Mouse (Mus musculus) frontal cortex, adult 2 months (tissue): ENCODE results near the gene 2010111I01Rik. TPM values are rescaled to one million over a fixed set of nuclear protein-coding genes. Genes with fewer than 3 reads are reported as not detected.
"Not testable (repeated sequence)": the region's sequence is repeated elsewhere in the genome, so short reads cannot be mapped to it uniquely, and the experiment has no call there.

Experiments
- DNase-seq, 2 experiments: peaks; one replicate each; pipeline ENCODE4 v3.0.0; 2022; ENCODE audit warnings: low spot score in 1 of 2; ENCODE audit errors: extremely low spot score in 1 of 2
- polyA plus RNA-seq: library from polyadenylated mRNA; depleted of rRNA; stranded (reverse); fragments of >200 nt; gene quantifications from 2 replicates; pipeline ENCODE4 v1.2.3, GENCODE M21; 2012

2010111I01Rik gene
- polyA plus RNA-seq, 1 experiment = 95.5 TPM

- no peak for DNase-seq
Measured at GRCm38 (mm10) chr13:63187145-63188143, 222.8 kb downstream of the 2010111I01Rik start.

- DNase-seq = peak; percentile 57 to 74
Measured at GRCm38 (mm10) chr13:63188306-63188705, 223.6 kb downstream of the 2010111I01Rik start.

DNA sequence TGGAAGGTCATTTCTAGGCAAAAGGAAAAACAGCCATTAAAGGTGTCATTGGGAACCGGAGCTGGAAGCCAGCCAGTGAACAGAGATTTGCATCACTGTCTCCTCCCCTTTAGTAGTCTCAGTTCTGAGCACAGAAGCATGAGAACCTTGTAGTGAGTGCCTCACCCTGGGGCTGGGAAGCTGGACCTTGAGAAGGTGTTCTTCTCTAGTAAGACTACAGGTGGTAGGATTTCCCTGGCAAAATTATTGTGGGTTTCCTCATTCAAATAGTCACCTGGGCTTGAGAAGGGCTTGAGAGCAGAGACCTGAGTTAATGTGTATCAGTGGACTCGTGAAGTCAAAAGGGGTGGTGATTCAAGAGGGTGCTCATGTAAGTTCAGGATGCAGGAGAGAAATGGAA lies 224.1 kb downstream of the 2010111I01Rik start:
- no peak for DNase-seq

DNA sequence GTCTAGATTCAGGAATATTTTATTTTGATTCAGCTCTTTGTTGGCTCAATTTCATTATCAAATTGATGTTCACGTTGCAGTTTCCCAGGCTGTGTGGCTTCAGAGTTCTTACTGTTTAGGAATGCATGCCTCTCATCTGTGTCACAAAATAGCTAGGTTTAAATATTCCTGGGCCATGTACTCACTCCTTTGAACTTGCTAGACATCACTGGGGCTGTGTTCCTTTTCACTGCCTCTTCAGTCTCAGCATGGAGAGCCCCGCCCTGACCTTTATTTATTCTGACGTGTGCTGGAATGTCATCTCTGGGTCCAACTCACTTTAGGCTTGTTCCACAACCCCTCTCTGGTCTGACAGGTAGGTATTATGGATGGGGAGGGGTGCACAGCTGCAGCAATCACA lies 228.7 kb downstream of the 2010111I01Rik start:
- DNase-seq = no peak

- no peak for DNase-seq
Measured at GRCm38 (mm10) chr13:63198038-63198437, 233.3 kb downstream of the 2010111I01Rik start.

DNA sequence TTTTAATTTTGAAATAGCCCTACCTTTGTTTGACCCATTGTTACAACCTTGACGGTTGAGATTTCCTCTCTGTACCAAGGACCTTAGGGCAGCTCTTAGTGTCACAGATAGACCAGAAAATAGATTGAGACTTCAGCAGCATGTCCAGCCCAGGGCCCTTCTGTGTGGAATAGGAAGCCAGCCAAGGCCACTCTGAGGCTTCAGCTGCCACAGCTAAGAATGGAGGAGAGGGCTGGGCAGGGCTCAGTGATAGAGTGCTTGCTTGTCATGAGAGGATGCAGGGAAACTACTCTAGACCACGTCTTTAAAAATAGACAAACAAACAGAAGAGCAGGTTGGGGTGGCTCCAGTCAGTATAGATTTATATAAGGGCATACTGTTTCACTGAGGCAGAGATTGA lies 234.9 kb downstream of the 2010111I01Rik start:
- no peak for DNase-seq

DNA sequence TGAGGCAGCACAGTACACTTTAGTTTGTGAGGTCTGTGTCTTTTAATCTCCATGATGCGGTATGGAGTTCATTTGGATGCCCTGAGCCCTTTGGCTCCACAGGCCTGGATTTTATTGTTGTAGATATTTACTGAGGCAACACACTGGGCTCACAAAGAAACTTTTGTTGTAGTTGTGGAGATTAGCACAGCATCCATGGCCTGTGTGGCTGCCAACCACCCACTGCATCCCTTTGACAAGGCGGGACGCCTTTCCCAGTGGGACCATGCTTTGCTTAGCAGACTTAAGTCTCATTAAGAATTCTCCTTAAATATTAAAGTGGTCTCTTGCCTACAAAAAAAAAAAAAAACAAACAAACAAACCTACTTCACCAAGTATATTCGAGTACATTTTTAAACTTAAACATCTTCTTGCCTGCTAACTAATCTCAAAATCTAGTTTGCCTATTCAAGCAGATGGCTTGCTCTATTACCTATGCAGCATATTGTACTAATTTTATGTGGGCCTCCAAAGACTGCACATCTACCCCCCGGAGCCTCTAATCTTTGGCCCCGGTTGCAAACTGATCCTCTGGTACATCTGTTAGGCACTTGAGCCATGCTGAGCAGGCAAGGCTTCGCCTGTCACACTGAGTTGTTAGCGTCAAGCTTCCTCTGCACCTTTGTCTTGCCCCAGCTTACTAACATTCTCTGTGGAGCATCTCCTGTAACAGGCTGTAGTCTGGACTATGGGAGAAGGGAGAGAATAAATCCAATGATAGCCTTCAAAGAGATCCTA lies 239.0 kb downstream of the 2010111I01Rik start:
- DNase-seq = no peak

GRCm38 (mm10) chr13:63205750-63206149 lies 241.1 kb downstream of the 2010111I01Rik start:
- DNase-seq = no peak

- no peak for DNase-seq
Measured at GRCm38 (mm10) chr13:63206396-63206795, 241.7 kb downstream of the 2010111I01Rik start.

DNA sequence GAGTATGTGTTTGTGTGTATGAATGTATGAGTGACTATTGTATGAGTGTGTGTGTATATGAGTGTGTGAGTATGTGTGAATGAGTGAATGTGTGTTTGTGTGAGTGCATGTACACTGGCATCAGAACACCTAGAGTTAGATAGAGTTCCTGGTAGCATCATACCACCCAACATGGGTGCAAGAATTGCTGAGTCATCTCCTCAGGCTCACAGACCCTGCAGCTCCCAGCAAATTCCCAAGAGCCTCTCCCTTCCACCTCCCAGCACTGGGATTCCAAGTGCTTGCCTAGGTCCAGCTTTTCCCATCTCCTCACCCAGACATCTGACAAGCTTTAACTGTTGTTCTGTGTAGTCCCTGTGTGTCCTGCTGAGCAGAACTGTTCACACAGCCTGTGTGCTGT lies 251.8 kb downstream of the 2010111I01Rik start:
- DNase-seq = no peak

DNA sequence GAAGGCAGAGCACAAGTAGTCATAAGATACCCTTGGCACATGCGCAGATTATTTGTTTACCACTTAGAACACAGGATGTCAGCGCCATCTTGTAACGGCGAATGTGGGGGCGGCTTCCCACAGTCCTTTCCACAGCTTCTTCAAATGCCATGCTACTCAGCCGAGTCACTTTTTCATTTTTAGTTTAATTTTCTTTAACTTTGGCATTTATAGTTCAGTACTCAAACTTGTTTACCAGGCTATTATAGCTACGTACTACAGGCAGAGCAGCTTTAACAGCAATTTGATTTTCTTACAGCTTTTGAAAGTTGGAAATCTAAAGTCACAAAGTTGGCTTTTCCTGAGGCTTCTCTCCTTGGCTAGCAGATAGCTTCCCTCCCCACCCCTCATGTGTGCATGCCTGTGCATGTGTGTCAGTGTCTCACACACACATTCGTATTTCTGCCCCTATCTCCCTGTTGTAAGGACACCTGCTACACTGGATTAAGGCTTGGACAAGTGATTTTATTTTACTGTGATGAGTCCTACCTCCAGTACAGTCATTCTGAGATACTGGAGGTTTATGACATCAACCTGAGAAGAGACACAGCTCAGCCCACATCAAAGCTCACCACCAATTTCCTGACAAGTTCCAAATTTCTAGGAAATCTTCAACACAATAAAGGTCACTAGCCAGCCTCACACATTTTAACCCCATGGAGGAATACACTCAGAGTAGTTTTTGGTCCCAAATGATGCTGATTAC lies 258.5 kb downstream of the 2010111I01Rik start:
- no peak for DNase-seq

- DNase-seq = no peak
Measured at GRCm38 (mm10) chr13:63225796-63226583, 261.3 kb downstream of the 2010111I01Rik start.

DNA sequence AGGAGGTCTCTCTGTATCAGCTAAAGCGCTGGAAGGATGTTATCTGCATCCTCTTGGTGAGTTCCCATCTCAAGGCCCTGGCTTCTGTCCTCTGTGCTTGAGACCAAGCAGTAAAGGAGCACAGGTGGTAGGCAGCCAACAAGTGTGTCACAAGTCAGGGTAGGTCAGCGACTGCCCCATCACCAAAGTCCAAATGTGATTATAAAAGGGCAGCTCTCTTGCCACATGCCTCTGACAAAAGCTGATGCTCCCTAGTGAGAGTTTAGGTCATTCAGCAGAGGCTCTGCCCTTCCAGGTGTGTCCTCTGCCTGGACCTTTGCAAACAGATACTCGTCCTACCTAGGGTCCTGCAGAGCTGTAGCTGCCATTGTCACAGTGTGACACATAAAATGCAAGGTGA lies 263.1 kb downstream of the 2010111I01Rik start:
- DNase-seq = no peak

DNA sequence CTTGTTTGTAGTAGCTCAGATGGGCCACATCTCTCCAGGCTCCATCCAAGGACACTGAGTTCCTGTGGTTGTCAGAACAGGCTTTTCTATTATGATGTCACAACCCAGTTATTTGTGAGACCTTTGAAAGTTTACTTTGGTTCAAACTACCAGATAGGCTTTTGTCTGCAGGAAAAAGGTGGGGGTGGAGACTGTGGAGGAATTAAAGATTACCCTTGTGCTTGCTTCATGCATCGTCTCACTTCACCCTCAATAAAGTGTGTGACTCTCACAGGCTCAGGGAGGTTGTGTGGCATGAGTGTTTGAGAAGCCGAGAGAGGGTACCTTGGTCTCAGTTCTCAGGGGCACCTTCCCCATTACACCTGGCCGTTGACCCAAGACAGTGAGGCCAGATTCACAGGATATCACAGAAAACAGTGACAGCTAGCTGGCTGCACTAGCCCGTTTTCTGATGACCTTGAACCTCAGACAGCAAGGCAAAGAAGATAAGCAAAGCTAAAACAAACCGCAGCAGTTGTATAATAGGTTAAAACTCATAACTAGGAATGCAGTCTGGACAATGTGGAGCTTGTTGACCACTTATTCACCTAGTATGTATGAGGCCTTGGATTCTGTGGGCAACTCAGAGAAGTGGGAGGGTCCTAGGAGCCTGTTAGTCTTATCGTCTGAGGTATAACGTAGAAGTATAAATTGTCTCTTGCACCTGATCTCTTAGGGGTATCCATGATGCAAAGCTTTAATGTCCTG lies 266.4 kb downstream of the 2010111I01Rik start:
- no peak for DNase-seq

DNA sequence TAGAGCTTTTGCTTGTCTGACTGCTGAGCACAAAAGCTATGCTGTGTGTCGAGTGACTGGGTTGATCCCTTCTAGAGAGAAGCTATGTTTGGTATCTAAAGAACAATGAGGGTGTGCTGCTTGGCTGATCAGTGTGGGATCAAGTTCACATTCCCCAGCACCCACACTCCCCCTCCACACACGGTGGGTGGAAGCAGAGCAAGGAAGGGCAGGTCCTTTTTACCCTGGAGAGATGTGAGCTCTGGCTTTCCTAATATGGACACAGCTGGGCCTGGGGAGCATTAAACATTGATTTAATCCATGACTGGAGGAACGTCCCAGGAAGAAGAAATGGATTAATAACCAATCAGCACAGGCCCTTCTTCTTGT lies 267.0 kb downstream of the 2010111I01Rik start:
- DNase-seq = no peak

DNA sequence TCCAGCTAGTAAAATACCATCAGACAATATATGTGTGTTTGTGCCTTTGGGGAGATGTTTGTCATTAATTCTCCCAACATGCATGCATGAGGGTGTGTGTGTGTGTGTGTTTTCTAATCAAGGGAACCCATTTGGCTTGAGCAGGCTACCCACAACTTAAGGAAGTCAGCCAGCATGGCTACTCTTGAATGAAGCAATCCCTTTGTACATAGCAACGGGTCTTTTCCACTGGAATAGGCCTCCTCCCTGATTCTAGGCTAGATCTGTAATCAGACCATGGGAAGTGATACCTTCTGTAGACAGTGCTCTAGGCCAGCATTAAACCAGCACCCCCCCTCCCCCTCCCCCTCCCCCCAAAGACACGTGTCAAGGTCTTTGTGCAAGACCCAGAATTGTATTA lies 267.9 kb downstream of the 2010111I01Rik start:
- DNase-seq = no peak

- DNase-seq = not testable (repeated sequence)
Measured at GRCm38 (mm10) chr13:63234520-63234919, 269.8 kb downstream of the 2010111I01Rik start.

DNA sequence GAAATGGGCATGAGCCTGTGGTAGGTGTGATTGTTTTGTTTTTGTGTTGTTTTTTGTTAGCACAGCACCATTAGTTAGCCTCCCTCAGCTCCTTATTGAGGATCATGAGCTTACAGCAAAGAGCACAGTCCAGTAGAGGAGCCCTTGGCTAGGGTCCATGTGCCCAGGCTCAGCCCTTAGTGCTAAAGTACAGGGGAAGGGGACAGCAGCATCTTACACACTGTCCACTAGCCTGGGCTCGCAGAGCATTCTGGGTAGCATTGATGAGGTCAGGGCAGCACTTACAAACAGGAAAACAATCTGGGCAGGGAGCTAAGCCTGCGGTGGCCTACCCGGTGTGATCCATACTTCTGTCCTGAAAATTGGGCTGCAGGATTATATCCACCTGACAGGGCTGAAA lies 270.9 kb downstream of the 2010111I01Rik start:
- no peak for DNase-seq

DNA sequence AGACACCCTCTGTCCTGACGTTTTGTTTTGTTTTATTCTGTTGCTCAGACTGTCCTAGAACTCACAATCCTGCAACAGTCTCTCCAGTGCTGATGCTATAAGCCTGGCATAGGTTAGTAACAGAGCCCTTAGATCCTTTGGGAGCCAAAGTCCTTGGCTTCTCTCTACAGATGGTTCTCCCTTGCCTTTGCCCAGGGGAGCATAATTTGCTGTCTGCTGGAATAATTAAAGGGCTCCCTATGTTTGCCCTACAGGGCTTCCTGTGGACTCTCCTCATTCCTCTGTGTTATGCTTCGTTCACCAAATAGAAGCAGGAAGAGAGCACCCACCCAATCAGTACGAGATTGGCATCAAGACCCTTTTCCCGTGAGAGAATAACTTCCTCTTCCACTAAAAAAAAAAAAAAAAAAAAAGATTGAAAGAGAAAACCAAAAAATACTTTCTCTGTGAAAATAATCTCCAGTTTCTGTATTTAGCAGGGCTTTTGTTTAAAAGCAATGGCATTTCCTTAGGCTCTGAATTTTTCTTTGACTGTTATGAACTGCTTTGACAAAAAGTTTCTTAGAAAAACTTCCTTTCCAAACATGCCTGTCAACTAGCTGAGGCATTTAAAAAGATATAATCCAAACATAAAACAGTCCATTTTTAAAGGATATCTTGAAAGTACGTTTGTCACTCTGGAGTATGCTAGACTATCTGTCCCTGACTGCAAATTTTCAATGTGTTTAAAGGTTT lies 271.6 kb downstream of the 2010111I01Rik start:
- DNase-seq = no peak
